Mouse (Mus musculus) heart, adult 8-10 months (tissue): ENCODE measurements around the gene Olfr1417. TPM values are rescaled to one million over a fixed set of nuclear protein-coding genes. Genes with fewer than 3 reads are reported as not detected.
"Not testable (repeated sequence)": the region's sequence is repeated elsewhere in the genome, so short reads cannot be mapped to it uniquely, and the experiment has no call there.

Experiments used
- DNase-seq: peaks from one replicate; pipeline ENCODE4 v3.0.0; 2022; ENCODE audit warnings: low spot score
- total RNA-seq, 4 experiments: library from RNA; stranded (reverse); gene quantifications; 2 replicates each; pipeline ENCODE4 v1.2.4; 2022

The Olfr1417 gene
- total RNA-seq: not detected

- no peak for DNase-seq
Observed at GRCm38 (mm10) chr19:11839119-11839518, at the start of gene Olfr1417. Gene Olfr1417, minus strand, starts transcription at chr19:11839219.

- DNase-seq: no peak
Observed at GRCm38 (mm10) chr19:11886265-11886664, 47.2 kb upstream of the Olfr1417 start, which contains the start of gene Olfr1420. Gene Olfr1420, plus strand, starts transcription at chr19:11886565.

- DNase-seq: not testable (repeated sequence)
Observed at GRCm38 (mm10) chr19:11878404-11878803, 39.4 kb upstream of the Olfr1417 start.

GRCm38 (mm10) chr19:11875006-11875405, 36.0 kb upstream of the Olfr1417 start, which contains the start of gene Olfr1419:
Gene Olfr1419, minus strand, starts transcription at chr19:11875106.
- DNase-seq: no peak

GRCm38 (mm10) chr19:11867837-11868236, 28.8 kb upstream of the Olfr1417 start:
- DNase-seq: no peak

- no peak for DNase-seq
Observed at GRCm38 (mm10) chr19:11860966-11861365, 21.9 kb upstream of the Olfr1417 start, which contains the start of gene Olfr1418. Gene Olfr1418, minus strand, starts transcription at chr19:11861066.

GRCm38 (mm10) chr19:11856506-11856905, 17.5 kb upstream of the Olfr1417 start:
- DNase-seq: no peak

- no peak for DNase-seq
Observed at GRCm38 (mm10) chr19:11854821-11855220, 15.8 kb upstream of the Olfr1417 start.

GRCm38 (mm10) chr19:11852652-11853051, 13.6 kb upstream of the Olfr1417 start:
- no peak for DNase-seq

- DNase-seq: no peak
Observed at GRCm38 (mm10) chr19:11846333-11846732, 7.3 kb upstream of the Olfr1417 start.

- no peak for DNase-seq
Observed at GRCm38 (mm10) chr19:11823346-11824065, 15.5 kb downstream of the Olfr1417 start.

- DNase-seq: no peak
Observed at GRCm38 (mm10) chr19:11820211-11820610, 18.8 kb downstream of the Olfr1417 start.

GRCm38 (mm10) chr19:11819800-11820199, 19.2 kb downstream of the Olfr1417 start:
- DNase-seq: peak; percentile 85

GRCm38 (mm10) chr19:11819143-11819700, 19.8 kb downstream of the Olfr1417 start, which contains the start of gene Stx3:
Gene Stx3, minus strand, starts transcription at chr19:11819403.
- no peak for DNase-seq

- peak; percentile 35 for DNase-seq
Observed at GRCm38 (mm10) chr19:11818199-11819142, 20.5 kb downstream of the Olfr1417 start.

- DNase-seq: no peak
Observed at GRCm38 (mm10) chr19:11817586-11817985, 21.4 kb downstream of the Olfr1417 start.

GRCm38 (mm10) chr19:11816706-11817105, 22.3 kb downstream of the Olfr1417 start:
- no peak for DNase-seq

- DNase-seq: no peak
Observed at GRCm38 (mm10) chr19:11814742-11815333, 24.2 kb downstream of the Olfr1417 start.

GRCm38 (mm10) chr19:11813649-11814048, 25.4 kb downstream of the Olfr1417 start:
- peak; percentile 49 for DNase-seq

GRCm38 (mm10) chr19:11813136-11813535, 25.9 kb downstream of the Olfr1417 start:
- no peak for DNase-seq

GRCm38 (mm10) chr19:11811688-11812365, 27.2 kb downstream of the Olfr1417 start:
- DNase-seq: no peak
